Mouse (Mus musculus) fibroblast of lung, adult 2 months (primary cell): Measurements from ENCODE around the gene Olfr670.
"Not testable (repeated sequence)": the region's sequence is repeated elsewhere in the genome, so short reads cannot be mapped to it uniquely, and the experiment has no call there.

Source experiments
- DNase-seq: peaks from one replicate; pipeline ENCODE4 v3.0.0-alpha.2; 2011; ENCODE audit warnings: low read depth

Olfr670 gene

DNA sequence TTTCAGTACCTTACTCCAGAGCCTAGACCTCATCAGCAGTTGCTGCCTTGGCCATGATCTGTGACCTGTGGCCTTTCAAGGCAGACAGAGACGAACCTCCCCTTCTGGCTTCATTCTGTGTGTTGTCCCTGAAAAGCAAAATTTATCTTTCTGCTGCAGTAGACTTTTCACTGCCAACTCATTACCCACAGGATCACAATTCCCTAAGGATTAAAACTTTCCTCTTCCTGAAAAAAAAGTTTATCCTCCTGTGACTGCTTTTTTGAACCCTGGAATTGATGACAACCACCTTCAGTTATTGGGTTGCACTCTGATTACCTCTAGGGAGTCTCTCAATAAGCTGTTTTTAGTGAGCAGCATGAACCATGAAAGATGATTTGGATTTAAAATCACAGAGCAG lies at the start of gene Olfr670:
Gene Olfr670, minus strand, starts transcription at position 101 of the 400 bp plus-strand sequence.
- DNase-seq: no peak

DNA sequence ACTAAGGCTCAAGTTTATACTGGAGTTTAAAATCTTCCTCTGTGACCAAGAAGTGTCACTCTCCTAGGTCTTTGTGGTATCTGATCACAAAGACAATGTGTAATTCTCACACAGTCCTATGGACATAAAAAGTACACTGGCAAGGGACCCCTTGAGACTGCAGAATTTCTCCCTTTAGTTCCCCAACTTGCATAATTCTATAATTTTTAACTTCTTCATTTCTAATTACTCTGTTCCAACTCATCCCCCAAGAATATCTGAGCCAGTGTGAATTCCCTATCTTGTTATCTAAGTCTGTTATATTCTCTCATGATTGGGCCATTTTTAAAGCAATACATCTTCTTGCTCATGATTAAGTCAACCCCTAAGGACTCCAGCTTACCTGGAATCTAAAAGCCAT lies 39.5 kb upstream of the Olfr670 start, which contains the start of gene Olfr672:
Gene Olfr672, minus strand, starts transcription at position 101 of the 400 bp plus-strand sequence.
- no peak for DNase-seq

DNA sequence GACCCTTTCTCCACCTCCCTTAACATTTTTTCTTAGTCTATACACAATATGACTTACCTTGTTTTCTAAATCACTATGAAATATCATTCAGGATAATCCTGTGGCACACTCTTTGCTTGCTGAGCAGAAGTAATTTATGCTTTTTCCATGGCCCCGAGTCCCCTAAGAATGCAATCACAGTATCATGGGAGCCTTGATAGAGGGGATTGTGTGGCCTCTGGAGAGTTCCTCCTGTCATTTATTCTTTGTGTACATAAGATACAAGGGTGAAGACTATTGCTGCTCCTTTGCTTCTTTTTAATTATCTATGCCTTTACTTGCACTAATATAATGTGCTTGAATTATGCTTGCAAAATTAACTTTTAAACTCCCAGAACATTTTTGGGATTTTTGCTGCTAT lies 16.6 kb upstream of the Olfr670 start, which contains the start of gene Olfr671:
Gene Olfr671, minus strand, starts transcription at position 101 of the 400 bp plus-strand sequence.
- DNase-seq: no peak

DNA sequence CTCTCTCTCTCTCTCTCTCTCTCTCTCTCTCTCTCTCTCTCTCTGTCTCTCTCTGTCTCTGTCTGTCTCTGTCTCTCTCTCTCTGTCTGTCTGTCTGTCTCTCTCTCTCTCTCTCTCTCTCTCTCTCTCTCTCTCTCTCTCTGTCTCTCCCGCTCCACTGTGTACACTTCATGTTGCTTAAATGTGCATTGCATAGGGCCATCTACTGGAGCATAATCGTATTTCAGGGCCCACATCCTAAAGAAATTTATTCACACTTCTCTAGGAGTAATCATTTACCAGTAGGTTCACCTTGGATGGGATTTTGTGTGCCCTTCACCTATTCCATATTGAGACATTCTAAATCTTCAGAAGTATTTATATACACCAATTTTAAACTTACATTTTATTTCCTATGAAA lies 10.1 kb upstream of the Olfr670 start:
- not testable (repeated sequence) for DNase-seq

DNA sequence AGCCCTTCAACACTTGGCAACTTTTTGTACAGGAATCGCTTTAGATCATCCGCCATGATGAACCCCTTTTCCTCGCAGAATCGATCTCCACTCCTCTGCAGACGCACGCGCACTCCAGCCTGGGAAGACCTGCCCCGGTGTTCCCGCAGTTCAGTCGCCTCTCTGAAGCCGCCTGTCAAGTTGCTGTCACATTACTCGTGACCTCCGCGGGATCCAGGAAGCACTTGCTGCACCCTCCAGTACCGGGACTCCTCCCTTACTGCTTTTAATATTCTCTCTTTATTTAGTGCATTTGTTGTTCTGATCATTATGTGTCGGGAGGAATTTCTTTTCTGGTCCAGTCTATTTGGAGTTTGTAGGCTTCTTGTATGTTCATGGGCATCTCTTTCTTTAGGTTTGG lies 12.2 kb downstream of the Olfr670 start:
- not testable (repeated sequence) for DNase-seq

DNA sequence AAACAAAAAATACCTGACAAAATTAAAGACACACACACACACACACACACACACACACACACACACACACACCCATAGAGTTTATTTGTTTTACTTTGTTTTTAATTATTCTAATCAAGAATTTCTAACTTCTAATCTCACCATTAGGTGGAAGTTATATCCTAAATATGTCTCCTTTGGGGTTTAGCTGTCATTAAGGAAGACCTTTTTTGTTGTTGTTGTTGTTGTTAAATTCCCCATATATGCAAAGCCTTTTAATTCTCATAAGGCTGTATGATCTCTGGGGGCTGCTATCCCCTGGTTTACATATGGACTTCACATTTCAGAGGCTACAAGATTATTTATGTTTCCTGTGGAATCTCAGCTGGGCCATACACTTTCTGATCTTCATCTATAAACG lies 28.5 kb downstream of the Olfr670 start, which contains the start of gene Olfr669:
Gene Olfr669, plus strand, starts transcription at position 301 of the 400 bp plus-strand sequence.
- DNase-seq: no peak

DNA sequence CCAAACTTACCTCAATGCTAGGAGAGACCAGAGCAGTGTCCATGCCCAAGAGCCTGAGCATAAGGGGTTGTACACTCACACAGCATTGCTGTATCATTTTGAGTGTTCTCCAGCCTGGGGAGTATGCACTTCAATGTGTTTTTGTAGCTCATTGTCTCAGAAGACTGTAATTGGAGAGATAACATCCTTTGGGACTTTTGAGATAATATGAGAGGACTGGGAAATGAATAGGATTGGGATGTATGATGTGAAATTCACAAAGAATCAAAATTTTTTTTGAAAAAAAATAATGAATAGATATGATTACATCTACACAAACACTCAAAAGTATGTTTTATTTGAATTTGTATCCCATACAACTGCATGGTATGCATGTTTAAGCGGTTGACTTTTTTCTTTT lies 34.5 kb downstream of the Olfr670 start, which contains the start of gene Olfr668:
Gene Olfr668, minus strand, starts transcription at position 101 of the 400 bp plus-strand sequence.
- DNase-seq: no peak

DNA sequence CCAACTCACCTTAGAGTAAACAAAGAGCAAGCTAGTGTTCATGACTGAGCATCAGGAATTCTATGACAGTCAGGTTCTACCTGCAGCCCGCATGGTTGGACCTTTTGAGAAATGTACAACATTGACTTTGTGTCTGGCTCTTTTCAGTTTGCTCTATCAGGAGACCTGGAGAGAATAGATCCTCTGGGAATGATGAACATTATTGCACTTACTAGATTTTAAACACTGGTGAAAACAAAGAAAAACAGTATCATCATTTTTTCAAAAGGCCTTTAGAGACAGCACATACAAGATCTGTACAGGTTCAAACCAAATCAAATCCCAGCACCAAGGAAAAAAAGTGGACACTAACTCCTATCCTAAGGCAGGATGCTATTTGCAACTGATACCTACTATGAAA lies 41.0 kb downstream of the Olfr670 start, which contains the start of gene Olfr667:
Gene Olfr667, minus strand, starts transcription at position 101 of the 400 bp plus-strand sequence.
- DNase-seq: no peak
